Mouse (Mus musculus): Measurements from ENCODE around the gene Rasa3. TPM values are rescaled to one million over a fixed set of nuclear protein-coding genes. Genes with fewer than 3 reads are reported as not detected.

Gene Rasa3
- polyA plus RNA-seq, 1 experiment from 2014 or later = 20.2 TPM

DNA sequence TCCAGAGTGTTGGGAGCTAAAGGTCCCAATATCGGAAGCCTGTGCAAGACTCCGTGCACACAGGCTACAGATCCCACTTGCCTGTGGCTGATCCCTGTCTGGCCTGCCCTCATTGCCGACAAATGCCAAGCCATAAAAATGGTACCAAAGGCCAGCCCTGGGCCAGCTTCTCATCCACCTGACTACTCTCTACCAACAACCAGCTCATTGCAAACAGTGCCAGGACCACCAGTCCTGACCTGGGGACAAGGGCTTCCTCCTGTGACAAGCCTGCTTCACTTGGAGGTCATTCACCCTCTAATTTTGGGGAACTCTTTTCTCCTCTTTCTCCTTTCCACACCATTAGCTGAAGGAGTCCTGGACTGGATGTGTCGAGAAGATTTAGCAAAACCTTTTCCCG lies 29.8 kb downstream of the Rasa3 start:
- H3K4me3 ChIP-seq (replicated peaks) = no peak overlapping the region
- H3K4me1 ChIP-seq (replicated peaks) = peaks cover 37% of the 10 kb centered on the region
- H3K9me3 ChIP-seq = no peaks in the 10 kb centered on the region
- ATAC-seq (ENCODE audit: insufficient number of reproducible peaks, insufficient read depth, low FRiP score, low TSS enrichment, low read depth) = no peak
- H3K9ac ChIP-seq (replicated peaks) = no peak overlapping the region
- no peaks in the 10 kb centered on the region for H3K27me3 ChIP-seq
- H3K36me3 ChIP-seq = no peaks in the 10 kb centered on the region
- 79% methylated on average over 5 of the region's 5 CpGs for WGBS
- no peak overlapping the region for H3K27ac ChIP-seq
- H3K4me2 ChIP-seq = no peak overlapping the region

DNA sequence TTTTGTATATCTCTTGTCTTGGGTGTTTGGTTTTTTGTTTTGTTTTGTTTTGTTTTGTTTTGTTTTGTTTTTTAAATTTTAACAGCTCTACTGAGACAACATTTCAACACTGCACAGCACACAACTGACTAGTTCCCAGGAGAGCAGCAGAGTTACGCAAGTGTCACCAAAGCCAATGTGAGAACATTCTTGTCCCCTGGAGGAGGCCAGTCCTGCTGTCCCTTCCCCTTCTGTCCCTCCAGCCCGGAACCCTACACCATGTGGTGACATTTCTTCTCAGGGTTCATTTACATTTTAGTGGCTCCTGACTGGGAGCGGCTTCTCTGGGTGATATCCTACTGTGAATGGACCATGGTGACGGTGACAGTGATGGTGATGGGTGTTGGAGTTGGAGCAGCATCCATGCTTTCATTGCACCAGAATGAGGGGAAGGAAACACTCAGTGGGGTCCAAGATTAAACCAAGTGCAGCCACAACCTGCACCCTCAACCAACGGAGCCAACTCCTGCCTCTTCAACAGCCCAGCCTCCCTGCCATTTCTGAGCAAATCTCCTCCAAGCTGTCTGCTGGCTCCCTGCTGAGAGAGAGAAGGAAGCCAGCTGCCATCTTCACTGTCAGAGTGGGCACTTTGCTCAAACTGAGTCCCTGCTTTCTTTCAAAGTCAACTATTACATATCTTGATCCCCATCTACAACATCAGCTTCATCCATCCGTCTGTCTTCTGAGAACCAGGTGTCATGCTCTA lies 32.3 kb downstream of the Rasa3 start:
- H3K9ac ChIP-seq (replicated peaks) = no peak overlapping the region
- H3K27ac ChIP-seq = no peak overlapping the region; the same call in 1 of the 2 replicates
- no peak overlapping the region for H3K4me2 ChIP-seq
- no peaks in the 10 kb centered on the region for H3K9me3 ChIP-seq
- no peaks in the 10 kb centered on the region for H3K36me3 ChIP-seq
- H3K4me3 ChIP-seq (replicated peaks) = no peak overlapping the region
- 43% methylated on average over 6 of the region's 6 CpGs for WGBS
- peaks cover 49% of the 10 kb centered on the region for H3K4me1 ChIP-seq (replicated peaks)
- H3K27me3 ChIP-seq = no peaks in the 10 kb centered on the region
- ATAC-seq (ENCODE audit: insufficient number of reproducible peaks, insufficient read depth, low FRiP score, low TSS enrichment, low read depth) = no peak

DNA sequence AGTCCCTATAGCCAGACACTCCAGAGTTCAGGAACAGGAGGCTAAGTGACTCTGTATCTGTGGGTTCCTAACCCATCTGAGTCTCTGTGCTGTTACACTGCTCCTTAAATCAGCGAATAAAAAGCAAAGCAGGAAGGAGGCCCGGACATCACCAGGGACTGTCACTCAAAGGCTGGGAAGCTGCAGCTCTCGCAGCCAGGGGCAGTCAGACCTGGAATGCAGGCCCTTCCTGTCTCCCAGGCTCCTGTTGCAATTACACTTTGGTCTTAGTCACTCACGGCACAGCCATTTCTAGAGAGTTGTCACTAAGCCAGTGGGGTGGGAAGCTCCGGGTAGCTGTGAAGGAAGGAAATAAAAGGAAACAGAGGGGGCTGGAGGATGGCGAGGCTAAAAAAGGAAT lies 33.2 kb downstream of the Rasa3 start:
- 6% methylated on average over 6 of the region's 6 CpGs for WGBS

DNA sequence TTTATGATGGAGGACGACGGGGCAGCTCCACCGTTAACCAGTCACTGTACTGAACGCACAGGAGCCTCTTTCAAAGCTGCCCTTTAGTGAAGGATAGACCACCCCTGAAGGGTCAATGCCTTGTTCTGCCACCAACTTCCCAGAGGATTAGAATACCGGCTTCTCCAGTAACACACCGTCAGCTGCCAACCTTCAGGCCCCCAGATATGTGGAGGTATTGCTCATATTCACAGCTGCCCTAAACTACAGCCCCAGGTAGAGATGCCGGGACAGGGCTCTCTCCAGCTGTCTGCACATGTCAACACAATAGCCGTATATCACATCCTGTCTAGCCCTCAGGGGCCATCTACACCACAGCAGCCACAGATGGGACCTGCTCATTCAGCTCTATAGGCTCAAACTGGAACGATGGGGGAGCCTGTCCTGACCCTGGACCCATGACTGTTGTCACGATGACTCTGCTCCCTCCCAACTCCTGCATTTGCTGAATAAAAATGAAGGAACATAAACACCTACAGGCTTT lies 34.7 kb downstream of the Rasa3 start:
- Histone ChIP-seq H3K9ac (replicated peaks) (no peak overlapping the region), H3K4me2 (no peak overlapping the region), H3K4me3 (replicated peaks) (no peak overlapping the region), H3K27me3 (no peaks in the 10 kb centered on the region), H3K27ac (no peak overlapping the region), H3K4me1 (replicated peaks) (peaks cover 41% of the 10 kb centered on the region), H3K36me3 (no peaks in the 10 kb centered on the region), H3K9me3 (no peaks in the 10 kb centered on the region)
- 65% methylated on average over 10 of the region's 10 CpGs for WGBS
- ATAC-seq (ENCODE audit: insufficient number of reproducible peaks, insufficient read depth, low FRiP score, low TSS enrichment, low read depth) = no peak

More for the DNA sequence above, 33.2 kb downstream of the Rasa3 start:
- Histone ChIP-seq H3K9ac (replicated peaks) (no peak overlapping the region), H3K4me2 (0 out of 2 replicates have a peak overlapping the region, but pooled peaks have one; percentile 0), H3K4me3 (replicated peaks) (no peak overlapping the region), H3K27ac (peak overlapping the region; percentile 14; the same call in 1 of the 2 replicates), H3K36me3 (no peaks in the 10 kb centered on the region), H3K27me3 (no peaks in the 10 kb centered on the region), H3K4me1 (replicated peaks) (peaks cover 52% of the 10 kb centered on the region), H3K9me3 (no peaks in the 10 kb centered on the region)
- ATAC-seq (ENCODE audit: insufficient number of reproducible peaks, insufficient read depth, low FRiP score, low TSS enrichment, low read depth) = no peak

DNA sequence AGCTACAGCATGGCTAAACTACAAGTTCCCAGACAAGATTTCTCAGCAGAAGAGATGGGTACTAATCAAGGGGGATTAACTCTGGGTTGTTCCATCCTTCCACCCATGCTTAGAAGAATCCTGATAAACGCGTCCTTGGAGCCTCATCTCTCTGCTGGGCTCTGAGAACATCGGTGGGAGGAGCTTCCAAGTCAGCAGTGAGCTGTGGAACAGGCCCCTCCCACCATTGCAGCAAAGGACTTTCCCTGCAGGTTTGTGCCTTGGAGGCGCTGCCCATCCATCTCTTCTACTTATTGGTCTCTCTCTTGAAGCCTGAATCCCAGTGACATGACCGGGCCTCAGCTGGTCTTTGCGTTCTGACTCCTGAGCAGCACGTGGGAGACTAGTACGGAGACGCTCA lies 36.2 kb downstream of the Rasa3 start:
- Histone ChIP-seq H3K27me3 (no peaks in the 10 kb centered on the region), H3K36me3 (no peaks in the 10 kb centered on the region), H3K4me2 (no peak overlapping the region), H3K4me3 (replicated peaks) (no peak overlapping the region), H3K4me1 (replicated peaks) (peaks cover 41% of the 10 kb centered on the region), H3K9ac (replicated peaks) (no peak overlapping the region), H3K9me3 (no peaks in the 10 kb centered on the region), H3K27ac (no peak overlapping the region)
- no peak for ATAC-seq (ENCODE audit: insufficient number of reproducible peaks, insufficient read depth, low FRiP score, low TSS enrichment, low read depth)
- 64% methylated on average over 9 of the region's 9 CpGs for WGBS

DNA sequence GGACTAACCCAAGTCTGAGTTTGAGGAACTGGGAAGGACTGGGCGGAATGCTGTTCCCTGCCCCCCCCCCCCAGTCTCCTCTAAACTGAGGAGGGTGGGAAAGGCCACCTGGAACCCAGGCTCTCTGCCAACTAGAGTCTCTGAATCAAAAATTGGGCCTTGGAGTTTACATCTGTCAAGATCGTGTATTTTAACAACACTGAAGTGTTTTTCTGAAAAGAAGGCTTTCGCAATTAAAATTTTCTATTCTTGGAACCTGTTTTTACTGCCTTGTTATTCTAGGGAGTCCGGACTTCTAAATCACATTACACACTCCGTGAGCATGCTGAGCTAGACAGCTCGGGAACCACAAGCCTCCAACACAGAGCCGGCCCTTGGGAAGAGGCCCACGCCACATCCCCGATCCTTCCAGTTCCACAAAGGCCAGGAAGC lies 36.9 kb downstream of the Rasa3 start:
- H3K27me3 ChIP-seq = no peaks in the 10 kb centered on the region
- WGBS = 55% methylated on average over 9 of the region's 9 CpGs
- no peaks in the 10 kb centered on the region for H3K9me3 ChIP-seq
- no peak overlapping the region for H3K4me2 ChIP-seq
- no peak; the same call in 1 of the 2 replicates for ATAC-seq (ENCODE audit: insufficient number of reproducible peaks, insufficient read depth, low FRiP score, low TSS enrichment, low read depth)
- no peaks in the 10 kb centered on the region for H3K36me3 ChIP-seq
- H3K9ac ChIP-seq (replicated peaks) = no peak overlapping the region
- no peak overlapping the region for H3K4me3 ChIP-seq (replicated peaks)
- H3K27ac ChIP-seq = peak overlapping the region; percentile 71
- H3K4me1 ChIP-seq (replicated peaks) = peaks cover 41% of the 10 kb centered on the region

DNA sequence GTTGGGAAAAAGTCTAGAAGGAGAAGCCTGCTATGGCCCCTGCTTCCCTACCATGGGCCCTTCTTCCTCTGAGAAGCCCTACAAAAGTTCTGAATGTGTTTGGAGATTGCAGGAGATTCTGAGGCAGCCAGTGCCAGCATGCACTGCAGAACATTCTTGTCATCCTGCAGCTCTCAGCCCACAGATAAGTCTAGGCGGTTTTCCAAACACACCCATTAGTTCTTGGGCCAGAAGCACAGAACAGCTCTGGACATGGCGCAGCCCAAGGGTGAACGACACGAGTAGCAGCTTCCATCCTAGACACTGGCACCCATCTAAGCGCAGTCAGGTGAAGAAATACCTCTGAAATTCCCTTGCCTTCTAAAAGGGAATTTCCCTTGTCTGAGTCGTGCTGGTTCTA lies 44.3 kb downstream of the Rasa3 start:
- H3K9me3 ChIP-seq = 0 out of 2 replicates have a peak, but pooled peaks cover 8% of the 10 kb centered on the region
- H3K36me3 ChIP-seq = no peaks in the 10 kb centered on the region
- H3K27me3 ChIP-seq = no peaks in the 10 kb centered on the region
- H3K4me3 ChIP-seq (replicated peaks) = no peak overlapping the region
- ATAC-seq (ENCODE audit: insufficient number of reproducible peaks, insufficient read depth, low FRiP score, low TSS enrichment, low read depth) = no peak
- H3K4me2 ChIP-seq = no peak overlapping the region
- 90% methylated on average over 6 of the region's 6 CpGs for WGBS
- H3K4me1 ChIP-seq (replicated peaks) = no peaks in the 10 kb centered on the region
- H3K27ac ChIP-seq = no peak overlapping the region
- no peak overlapping the region for H3K9ac ChIP-seq (replicated peaks)

DNA sequence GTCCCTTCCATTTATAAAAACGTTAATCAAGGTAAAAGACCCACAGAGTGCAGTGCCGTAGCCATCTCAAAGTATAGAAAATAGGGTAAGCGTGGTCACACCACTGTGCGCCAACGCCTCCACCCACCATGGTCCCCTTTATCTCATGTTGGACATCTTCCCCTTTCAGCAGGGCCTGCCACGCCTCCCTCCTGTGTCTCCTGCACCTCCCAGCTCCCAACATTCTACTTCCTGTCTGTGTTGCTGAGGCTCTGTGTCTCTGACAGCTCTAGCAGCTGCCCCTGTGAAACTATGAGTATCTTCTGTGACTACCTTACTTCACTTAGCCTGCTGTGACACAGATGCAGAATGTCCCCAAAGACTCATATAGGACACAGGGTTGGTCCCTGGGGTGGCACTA lies 45.1 kb downstream of the Rasa3 start:
- 90% methylated on average over 6 of the region's 6 CpGs for WGBS
- Histone ChIP-seq H3K36me3 (peaks cover 3% of the 10 kb centered on the region; the same call in 1 of the 2 replicates), H3K4me2 (no peak overlapping the region), H3K9ac (replicated peaks) (no peak overlapping the region), H3K4me3 (replicated peaks) (no peak overlapping the region), H3K27ac (no peak overlapping the region), H3K9me3 (peaks cover 9% of the 10 kb centered on the region; the same call in 1 of the 2 replicates), H3K4me1 (replicated peaks) (no peaks in the 10 kb centered on the region), H3K27me3 (no peaks in the 10 kb centered on the region)
- no peak for ATAC-seq (ENCODE audit: insufficient number of reproducible peaks, insufficient read depth, low FRiP score, low TSS enrichment, low read depth)

DNA sequence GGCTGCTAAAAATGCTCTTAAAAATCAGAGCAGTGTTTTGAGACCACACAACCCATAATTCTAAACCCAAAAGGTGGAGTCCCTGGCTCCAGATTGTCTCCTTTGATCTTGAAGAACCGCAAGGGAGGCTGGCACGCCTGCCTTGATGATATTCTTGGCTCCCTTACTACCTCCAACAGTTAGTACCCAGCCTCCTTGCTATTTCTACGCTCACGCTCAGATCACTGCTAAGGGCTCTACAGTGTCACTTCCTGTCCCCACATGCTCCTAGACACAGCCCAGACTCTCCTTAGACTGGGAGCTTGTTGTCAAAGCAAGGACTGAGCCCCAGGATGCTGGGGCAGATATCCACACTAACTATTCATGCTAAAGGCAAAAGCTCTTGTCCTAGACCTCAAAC lies 46.6 kb downstream of the Rasa3 start:
- H3K9me3 ChIP-seq = peaks cover 19% of the 10 kb centered on the region; the same call in 1 of the 2 replicates
- WGBS = 73% methylated on average over 4 of the region's 4 CpGs
- no peak overlapping the region for H3K9ac ChIP-seq (replicated peaks)
- peaks cover 1% of the 10 kb centered on the region for H3K4me1 ChIP-seq (replicated peaks)
- H3K4me2 ChIP-seq = no peak overlapping the region
- 0 out of 2 replicates have a peak overlapping the region, but pooled peaks have one; percentile 23 for H3K27ac ChIP-seq
- no peaks in the 10 kb centered on the region for H3K27me3 ChIP-seq
- H3K36me3 ChIP-seq = peaks cover 9% of the 10 kb centered on the region; the same call in 1 of the 2 replicates
- ATAC-seq (ENCODE audit: insufficient number of reproducible peaks, insufficient read depth, low FRiP score, low TSS enrichment, low read depth) = no peak
- no peak overlapping the region for H3K4me3 ChIP-seq (replicated peaks)

DNA sequence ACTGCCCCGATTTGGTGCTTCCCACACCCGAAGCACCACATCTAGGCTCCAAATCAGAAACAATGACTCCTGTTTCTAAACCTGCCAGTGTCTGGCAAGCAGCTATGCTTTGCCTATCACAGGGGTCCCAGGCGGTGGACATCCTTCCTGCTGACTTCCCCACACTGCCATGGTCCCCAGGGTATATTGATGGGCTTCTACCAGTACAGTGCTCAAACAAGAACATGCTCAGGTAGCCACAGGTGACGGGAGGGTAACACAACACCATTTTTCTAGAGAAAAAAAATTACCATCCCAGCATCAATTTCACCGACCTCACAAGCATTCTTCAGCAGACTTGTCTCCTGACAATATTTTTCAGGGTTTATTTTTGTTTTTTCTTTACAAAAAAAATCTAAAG lies 47.2 kb downstream of the Rasa3 start:
- peaks cover 9% of the 10 kb centered on the region; the same call in 1 of the 2 replicates for H3K36me3 ChIP-seq
- no peaks in the 10 kb centered on the region for H3K27me3 ChIP-seq
- H3K4me3 ChIP-seq (replicated peaks) = no peak overlapping the region
- H3K9ac ChIP-seq (replicated peaks) = no peak overlapping the region
- WGBS = 75% methylated on average over 5 of the region's 5 CpGs
- peaks cover 7% of the 10 kb centered on the region for H3K4me1 ChIP-seq (replicated peaks)
- ATAC-seq (ENCODE audit: insufficient number of reproducible peaks, insufficient read depth, low FRiP score, low TSS enrichment, low read depth) = no peak
- H3K9me3 ChIP-seq = peaks cover 19% of the 10 kb centered on the region; the same call in 1 of the 2 replicates
- no peak overlapping the region for H3K4me2 ChIP-seq
- H3K27ac ChIP-seq = no peak overlapping the region

DNA sequence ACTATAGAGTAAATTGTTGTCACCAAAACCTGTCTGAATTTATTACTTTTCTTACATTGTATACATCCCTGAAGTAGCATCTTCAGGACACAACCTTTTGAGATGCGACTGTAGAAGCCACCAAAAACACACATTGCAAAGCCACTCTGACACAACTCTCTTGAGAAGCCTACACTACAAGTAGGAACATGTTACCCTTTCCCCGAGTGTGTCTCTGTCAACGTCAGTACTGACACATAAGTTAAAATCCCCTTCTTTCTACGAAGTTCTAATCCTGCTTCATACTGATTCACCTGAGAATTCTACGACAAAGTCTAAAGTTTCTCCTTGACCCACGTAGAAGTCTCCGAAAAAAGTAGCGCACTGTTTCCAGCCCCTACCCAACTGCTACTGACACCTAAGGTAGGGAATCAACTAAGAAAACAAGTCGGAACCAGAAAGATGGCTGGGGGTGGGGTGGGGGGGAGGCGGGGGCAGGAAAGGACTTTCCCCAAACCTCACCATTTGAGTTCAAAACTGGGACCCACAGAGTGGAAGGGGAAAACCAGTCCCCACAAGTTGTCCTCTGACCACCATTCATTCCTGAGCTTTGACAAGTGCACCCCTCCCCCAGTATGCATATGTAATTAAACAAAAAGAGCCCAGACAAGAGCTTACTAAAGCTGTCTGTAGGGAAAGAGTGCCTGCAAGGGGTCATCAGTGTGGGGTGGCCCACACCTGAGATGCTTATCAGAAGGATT lies 47.9 kb downstream of the Rasa3 start:
- WGBS = 75% methylated on average over 10 of the region's 10 CpGs
- peaks cover 14% of the 10 kb centered on the region for H3K4me1 ChIP-seq (replicated peaks)
- no peak for ATAC-seq (ENCODE audit: insufficient number of reproducible peaks, insufficient read depth, low FRiP score, low TSS enrichment, low read depth)

More for the DNA sequence above, 47.9 kb downstream of the Rasa3 start:
- Histone ChIP-seq H3K4me3 (replicated peaks) (no peak overlapping the region), H3K36me3 (peaks cover 9% of the 10 kb centered on the region; the same call in 1 of the 2 replicates), H3K27me3 (no peaks in the 10 kb centered on the region), H3K9me3 (peaks cover 19% of the 10 kb centered on the region; the same call in 1 of the 2 replicates), H3K27ac (no peak overlapping the region), H3K4me2 (no peak overlapping the region), H3K9ac (replicated peaks) (no peak overlapping the region)

Data from limb, embryonic 12.5 days (tissue).